Mouse (Mus musculus) lung, postnatal 36 days (tissue): ENCODE data around the gene Eya4.

Experiments
- DNase-seq: peaks from one replicate; pipeline ENCODE4 v3.0.0; 2022; ENCODE audit warnings: mixed read lengths

Eya4 gene

GRCm38 (mm10) chr10:23150401-23150800 lies 200.2 kb downstream of the Eya4 start:
- peak; percentile 29 for DNase-seq

GRCm38 (mm10) chr10:23144616-23145015 lies 206.0 kb downstream of the Eya4 start:
- no peak for DNase-seq

GRCm38 (mm10) chr10:23127947-23128346 lies 222.6 kb downstream of the Eya4 start:
- DNase-seq = no peak

DNA sequence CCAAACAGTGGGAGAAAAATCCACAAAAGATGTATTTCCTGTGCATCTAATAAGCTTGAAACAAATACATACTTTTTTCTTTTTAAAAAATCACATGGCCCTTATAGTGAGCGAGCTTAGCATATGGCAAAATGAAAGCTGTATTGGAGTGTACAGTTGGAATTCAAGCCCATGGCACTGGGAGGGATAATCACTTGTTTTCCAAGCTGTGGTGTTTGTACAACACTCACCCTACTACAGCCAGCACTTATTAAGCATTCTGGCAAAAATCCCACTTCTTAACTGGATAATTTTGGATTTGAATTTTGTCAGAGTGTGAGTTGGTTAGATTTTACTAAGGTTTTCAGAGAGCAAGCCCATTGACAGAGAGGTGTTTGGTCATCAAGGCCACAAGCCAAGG lies 223.4 kb downstream of the Eya4 start:
- DNase-seq = no peak

DNA sequence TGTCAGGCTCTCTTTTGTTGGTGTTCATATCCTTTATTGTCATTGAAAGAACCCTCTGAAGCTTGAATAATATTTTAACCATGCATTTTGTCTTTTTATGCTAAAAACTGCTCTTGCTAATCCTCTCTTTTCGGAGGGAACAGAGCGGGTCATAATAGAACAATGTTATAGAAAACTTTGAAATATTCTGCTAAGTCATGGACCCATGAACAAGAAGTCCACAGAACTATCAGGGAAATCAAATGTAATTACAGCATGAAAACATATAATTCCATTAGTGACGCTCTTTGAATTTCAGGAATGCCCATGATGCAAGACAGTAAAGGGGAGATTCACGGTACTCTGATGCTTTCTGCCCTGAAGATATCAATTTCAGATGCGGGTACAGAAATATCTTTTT lies 224.1 kb downstream of the Eya4 start:
- DNase-seq = no peak

GRCm38 (mm10) chr10:23120437-23120836 lies 230.1 kb downstream of the Eya4 start:
- DNase-seq = no peak

DNA sequence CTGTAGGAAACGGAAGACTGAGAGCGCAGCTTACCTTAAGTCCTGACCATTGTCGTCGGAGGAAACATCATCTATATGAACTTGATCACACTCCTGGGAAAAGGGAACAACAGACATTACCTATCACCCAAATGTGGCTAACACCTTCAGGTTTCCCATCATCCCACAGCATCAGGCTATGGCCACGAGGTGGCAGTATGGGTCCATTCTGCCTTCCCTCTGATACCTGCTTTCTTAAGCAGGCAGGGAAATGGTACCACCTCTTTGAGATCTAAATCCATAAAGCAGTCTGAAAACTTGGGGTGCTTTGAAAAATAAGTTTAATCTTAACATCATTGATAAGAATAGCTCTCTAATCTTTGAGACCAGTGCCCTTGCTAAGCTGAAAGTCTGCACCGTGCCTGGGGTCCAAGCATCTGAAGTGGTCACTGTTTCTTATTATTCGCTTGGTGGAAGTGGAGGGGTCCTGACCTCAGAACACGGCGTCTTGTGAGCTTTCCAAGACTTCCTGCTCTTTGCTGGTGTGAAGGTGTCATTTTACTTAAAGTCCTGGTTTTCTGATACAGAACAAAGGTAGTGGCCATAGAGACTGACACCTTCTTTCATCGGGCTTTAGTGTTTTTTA lies 233.7 kb downstream of the Eya4 start:
- DNase-seq = peak; percentile 71

DNA sequence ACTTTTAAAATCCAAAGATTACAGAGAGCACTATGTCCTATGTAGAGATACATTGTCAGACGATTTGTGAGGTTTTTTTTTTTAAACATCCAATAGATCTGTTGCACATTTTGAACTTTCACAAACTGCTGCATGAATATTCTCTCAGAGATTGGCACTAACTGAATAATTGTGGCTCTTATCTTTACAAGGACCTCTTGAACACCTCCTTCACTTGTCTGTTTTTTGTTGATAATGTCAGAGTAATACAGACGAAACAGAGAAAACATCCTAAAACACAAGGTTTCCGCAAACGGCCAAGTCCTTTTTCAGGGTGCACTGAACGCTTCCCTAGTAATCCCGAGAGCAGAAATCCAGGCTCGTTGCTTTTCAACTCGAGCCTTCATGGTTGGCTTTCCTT lies 234.5 kb downstream of the Eya4 start:
- no peak for DNase-seq

DNA sequence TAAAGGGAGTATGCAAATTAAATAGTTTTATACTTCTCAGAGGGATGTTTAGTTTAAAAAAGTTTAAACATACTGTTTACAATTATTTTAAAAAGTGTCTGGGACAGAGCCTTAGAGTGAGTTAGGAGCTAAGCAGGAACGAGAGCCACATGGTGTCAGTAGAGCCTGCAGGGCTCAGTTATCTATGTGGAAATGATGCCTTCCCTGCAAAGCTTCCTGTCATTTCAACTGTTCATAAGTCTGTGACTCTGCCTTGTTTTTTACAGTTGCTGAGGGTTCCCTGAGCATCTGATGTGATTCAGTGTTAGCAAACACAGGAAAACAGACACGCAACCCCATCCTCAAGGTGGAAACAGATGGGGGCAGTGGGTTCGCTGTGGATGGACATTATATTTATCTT lies 235.3 kb downstream of the Eya4 start:
- DNase-seq = no peak

- DNase-seq = no peak
Measured at GRCm38 (mm10) chr10:23108122-23108521, 242.5 kb downstream of the Eya4 start.

DNA sequence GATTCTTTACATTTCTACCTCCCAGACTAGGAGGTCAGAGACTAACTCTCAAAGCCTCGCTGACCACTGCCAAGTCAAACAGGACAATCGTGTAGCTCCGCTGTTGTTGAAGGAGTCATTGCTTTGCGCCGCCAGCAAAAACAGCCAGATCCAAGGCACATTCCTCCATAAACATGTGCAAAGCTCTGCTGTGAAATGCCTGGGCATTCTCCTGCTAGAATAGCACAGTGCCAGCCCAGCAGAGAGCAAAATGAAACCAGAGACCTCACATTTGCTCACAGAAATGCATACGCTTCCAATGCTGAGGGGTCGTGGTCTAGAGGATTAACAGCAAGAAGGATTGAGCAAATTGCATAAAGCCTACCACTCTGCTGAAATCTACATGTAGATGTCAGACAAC lies 258.1 kb downstream of the Eya4 start:
- no peak for DNase-seq

DNA sequence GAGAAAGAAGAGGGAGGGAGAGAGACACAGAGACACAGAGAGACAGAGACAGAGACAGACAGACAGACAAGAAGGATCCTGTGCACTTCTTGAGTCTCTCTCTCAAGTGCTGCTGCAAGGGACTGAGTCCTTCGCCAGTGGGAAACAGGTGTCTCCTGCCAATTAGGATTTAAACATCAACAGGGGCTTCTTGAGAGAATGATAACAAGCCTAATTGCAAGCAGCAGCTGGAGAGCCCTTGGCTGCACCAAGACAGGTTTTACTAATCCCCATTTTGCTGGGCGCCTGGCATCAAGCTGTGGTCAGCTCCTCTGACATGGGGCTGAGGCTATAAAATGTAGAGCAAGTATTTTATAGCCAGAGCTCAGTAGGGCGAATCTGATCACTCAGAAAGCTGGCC lies 259.0 kb downstream of the Eya4 start:
- no peak for DNase-seq

DNA sequence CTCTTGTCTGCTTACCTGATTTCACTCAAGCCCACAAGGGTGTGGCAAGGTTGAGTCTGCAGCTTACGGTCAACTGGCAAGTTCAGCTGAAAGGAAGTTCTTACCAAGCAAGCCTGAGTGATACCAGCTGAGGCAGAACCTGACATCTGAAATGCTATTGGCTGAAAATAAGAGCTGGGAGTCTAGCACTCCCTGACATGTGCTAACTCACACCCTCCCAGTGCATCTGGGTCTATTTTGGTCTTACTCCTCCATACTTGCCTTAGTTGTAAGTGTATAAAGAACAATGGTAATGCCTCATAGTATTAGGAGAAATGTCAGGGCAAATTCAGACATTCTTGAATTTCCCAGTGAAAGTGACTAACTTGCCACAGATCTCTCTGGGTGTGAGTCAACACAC lies 260.3 kb downstream of the Eya4 start:
- no peak for DNase-seq

- no peak for DNase-seq
Measured at GRCm38 (mm10) chr10:23089271-23089670, 261.3 kb downstream of the Eya4 start.

- DNase-seq = no peak
Measured at GRCm38 (mm10) chr10:23088764-23089163, 261.8 kb downstream of the Eya4 start.

DNA sequence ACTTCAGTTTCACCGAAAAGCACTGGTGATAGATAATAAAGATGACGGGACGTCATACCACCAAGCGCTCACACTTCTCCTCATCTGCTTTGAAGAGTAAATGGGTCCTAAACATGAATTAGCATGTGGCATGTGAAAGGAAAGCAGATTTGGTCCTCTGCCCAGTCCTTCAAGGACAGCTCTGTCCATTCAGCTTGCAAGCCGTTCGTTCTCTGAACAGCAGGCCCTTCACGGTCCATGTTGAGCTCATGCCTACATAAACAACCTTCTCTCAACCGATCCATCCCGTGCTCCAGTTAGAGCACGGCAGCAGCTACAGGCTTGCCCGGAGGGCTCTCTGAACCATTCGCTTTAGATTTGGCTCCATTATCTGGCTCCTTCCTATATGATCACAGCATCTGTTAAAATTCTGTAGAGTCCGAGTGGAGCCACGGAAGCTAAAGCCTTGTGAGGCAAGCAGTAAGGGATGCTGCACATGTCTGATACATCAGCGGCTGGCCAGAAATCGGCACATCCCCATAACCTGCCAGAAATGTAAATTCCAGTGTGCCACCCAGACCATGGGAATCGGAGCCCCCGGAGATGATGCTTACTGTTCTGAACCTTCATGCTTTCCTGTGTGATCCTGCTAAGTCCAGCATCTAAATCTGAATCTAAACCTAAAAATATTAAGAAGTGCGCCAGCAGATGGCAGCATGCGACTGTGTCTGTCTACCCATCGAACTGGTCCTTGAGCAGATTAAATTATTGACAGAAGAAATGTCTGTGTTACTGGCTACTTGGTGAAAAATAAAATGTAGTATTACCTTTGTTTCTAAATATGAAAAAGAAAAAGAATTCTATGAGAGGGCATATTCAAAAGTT lies 264.0 kb downstream of the Eya4 start:
- peak; percentile 71 for DNase-seq

- no peak for DNase-seq
Measured at GRCm38 (mm10) chr10:23081548-23081828, 269.1 kb downstream of the Eya4 start.

DNA sequence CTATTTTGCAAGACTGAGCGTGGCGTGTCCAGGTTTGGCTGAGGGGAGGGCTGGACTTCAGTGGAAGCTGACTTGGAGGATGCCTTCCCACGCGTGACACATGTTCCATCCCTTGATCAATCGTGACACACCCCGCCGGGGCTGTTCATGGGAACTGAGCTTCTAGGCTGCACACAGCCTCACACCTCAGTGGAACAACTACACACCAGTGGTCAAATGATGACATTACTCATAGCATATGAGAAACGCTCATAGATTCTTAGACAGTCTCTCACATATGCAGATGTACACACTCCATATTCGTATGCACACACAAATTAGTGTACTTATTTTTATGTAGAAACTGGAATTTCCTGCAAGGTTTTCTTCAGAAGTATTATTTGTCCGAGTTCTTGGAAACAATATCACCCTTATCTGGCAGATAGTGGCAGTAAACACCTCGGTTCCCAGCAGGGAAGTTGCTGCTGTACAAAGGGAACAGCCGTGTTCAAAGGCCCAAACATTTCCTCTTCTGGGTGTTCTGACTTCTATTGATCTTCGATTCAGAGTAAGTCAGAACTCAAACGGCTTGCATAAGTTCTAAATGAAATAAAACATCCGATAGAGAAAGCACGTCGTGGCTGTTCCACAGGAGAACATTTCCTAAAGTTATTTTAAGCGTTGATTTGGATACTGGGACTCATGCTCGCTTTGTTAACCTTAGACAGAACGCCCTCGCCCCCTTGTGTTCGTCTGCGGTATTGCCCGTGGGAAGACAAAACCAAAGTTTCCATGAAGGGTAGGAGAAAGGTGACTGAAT lies 269.6 kb downstream of the Eya4 start:
- peak; percentile 89 for DNase-seq

GRCm38 (mm10) chr10:23076691-23077385 lies 273.7 kb downstream of the Eya4 start:
- peak; percentile 35 for DNase-seq

DNA sequence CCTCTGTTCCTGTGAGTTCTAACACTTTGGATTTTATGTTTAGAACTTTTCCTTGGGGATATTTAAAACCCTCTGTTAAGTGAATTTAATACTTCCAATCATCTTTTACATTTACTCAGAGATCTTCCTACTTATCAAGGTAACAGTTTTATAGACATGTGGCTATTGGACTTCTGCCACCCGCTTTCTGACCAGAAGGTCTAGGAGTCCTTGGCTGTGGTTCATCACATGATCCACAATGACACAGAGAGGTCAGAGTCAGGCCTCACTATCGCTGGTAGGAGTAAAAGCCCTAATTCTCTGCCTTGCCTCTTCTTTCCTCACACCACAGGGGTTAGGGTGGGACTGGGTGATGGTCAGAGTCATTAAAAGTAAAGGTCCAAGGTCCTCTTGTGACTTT lies 277.2 kb downstream of the Eya4 start:
- no peak for DNase-seq

- no peak for DNase-seq
Measured at GRCm38 (mm10) chr10:23063637-23064036, 286.9 kb downstream of the Eya4 start.

- no peak for DNase-seq
Measured at GRCm38 (mm10) chr10:23062719-23063118, 287.9 kb downstream of the Eya4 start.

GRCm38 (mm10) chr10:23060694-23061060 lies 289.9 kb downstream of the Eya4 start:
- no peak for DNase-seq
